29 mouse cellular contexts compared by ENCODE assay signal in genomic region chrX:78769408-78769807, GRCm38 (mm10). TPM values are rescaled to one million over a fixed set of nuclear protein-coding genes. Genes with fewer than 3 reads are reported as not detected.
DNase-seq lines count a peak whose midpoint lies in the region; ATAC-seq and TF ChIP-seq lines count a peak whose summit lies in the region.
"Had no signal": no experiment of that assay in that cellular context is flagged by ENCODE, and none has a peak within 500 bp of the region (broad histone marks: within the 10 kb centered on the region; RNA-seq: fewer than 3 reads in every experiment).

No protein-coding gene starts in this region.

- H3K27me3 ChIP-seq in forebrain, embryonic 14.5 days (replicated peaks; ENCODE audit: control insufficient read depth, insufficient read depth, low read length) = no peaks in the 10 kb centered on the region
- no peaks in the 10 kb centered on the region for H3K27me3 ChIP-seq in forebrain, embryonic 11.5 days (ENCODE audit: control insufficient read depth, insufficient read depth, low read length)
- H3K27me3 ChIP-seq in limb, embryonic 14.5 days (ENCODE audit: control insufficient read depth, insufficient read depth, low read length) = no peaks in the 10 kb centered on the region
- no peaks in the 10 kb centered on the region for H3K27me3 ChIP-seq in limb, embryonic 10.5 days (ENCODE audit: low read depth, poor library complexity, severe bottlenecking)
- H3K27me3 ChIP-seq: embryonic facial prominence, embryonic 13.5 days; forebrain, embryonic 15.5 days; heart, embryonic 15.5 days; hindbrain, embryonic 13.5 days had no signal

- WGBS in forebrain, embryonic 14.5 days = 71% methylated on average over 2 of the region's 2 CpGs
- WGBS in forebrain, embryonic 11.5 days = 77% methylated on average over 2 of the region's 2 CpGs
- WGBS in limb, embryonic 14.5 days = 64% methylated on average over 2 of the region's 2 CpGs
- WGBS in limb, embryonic 10.5 days = 82% methylated on average over 2 of the region's 2 CpGs

- H3K4me1 ChIP-seq in forebrain, embryonic 14.5 days (ENCODE audit: control insufficient read depth, insufficient read depth, low read length) = no peaks in the 10 kb centered on the region
- H3K4me1 ChIP-seq in forebrain, embryonic 11.5 days (replicated peaks; ENCODE audit: control insufficient read depth, insufficient read depth, low read length) = no peaks in the 10 kb centered on the region
- H3K4me1 ChIP-seq in limb, embryonic 14.5 days (ENCODE audit: control insufficient read depth, insufficient read depth, low read length) = no peaks in the 10 kb centered on the region
- no peaks in the 10 kb centered on the region for H3K4me1 ChIP-seq in limb, embryonic 10.5 days
- H3K4me1 ChIP-seq: embryonic facial prominence, embryonic 13.5 days; forebrain, embryonic 15.5 days; heart, embryonic 10.5 days; heart, embryonic 15.5 days; hindbrain, embryonic 13.5 days had no signal

- no peak overlapping the region for H3K4me3 ChIP-seq in forebrain, embryonic 14.5 days (ENCODE audit: low read depth, low read length)
- no peak overlapping the region for H3K4me3 ChIP-seq in forebrain, embryonic 11.5 days (ENCODE audit: low read depth, low read length)
- H3K4me3 ChIP-seq in limb, embryonic 14.5 days (replicated peaks; ENCODE audit: low read length) = no peak overlapping the region
- no peak overlapping the region for H3K4me3 ChIP-seq in limb, embryonic 10.5 days
- H3K4me3 ChIP-seq: embryonic facial prominence, embryonic 13.5 days; forebrain, embryonic 15.5 days; heart, embryonic 10.5 days; heart, embryonic 15.5 days; hindbrain, embryonic 13.5 days had no signal

- no peaks in the 10 kb centered on the region for H3K9me3 ChIP-seq in forebrain, embryonic 14.5 days (replicated peaks; ENCODE audit: control insufficient read depth, low read length)
- H3K9me3 ChIP-seq in forebrain, embryonic 11.5 days (ENCODE audit: control insufficient read depth, low read length) = no peaks in the 10 kb centered on the region
- no peaks in the 10 kb centered on the region for H3K9me3 ChIP-seq in limb, embryonic 14.5 days (ENCODE audit: control insufficient read depth, low read length)
- no peaks in the 10 kb centered on the region for H3K9me3 ChIP-seq in limb, embryonic 10.5 days (replicated peaks)
- H3K9me3 ChIP-seq: embryonic facial prominence, embryonic 13.5 days; forebrain, embryonic 15.5 days; heart, embryonic 10.5 days; heart, embryonic 15.5 days; hindbrain, embryonic 13.5 days had no signal

- no peak overlapping the region for H3K27ac ChIP-seq in forebrain, embryonic 14.5 days (ENCODE audit: low read depth, low read length)
- no peak overlapping the region for H3K27ac ChIP-seq in forebrain, embryonic 11.5 days (ENCODE audit: low read depth, low read length)
- H3K27ac ChIP-seq in limb, embryonic 14.5 days (replicated peaks; ENCODE audit: low read depth, low read length) = no peak overlapping the region
- H3K27ac ChIP-seq in limb, embryonic 10.5 days = no peak overlapping the region
- H3K27ac ChIP-seq: embryonic facial prominence, embryonic 13.5 days; forebrain, embryonic 15.5 days; heart, embryonic 10.5 days; heart, embryonic 15.5 days; hindbrain, embryonic 13.5 days; hindbrain, postnatal 0 days had no signal

- ATAC-seq in forebrain, embryonic 14.5 days = no peak
- no peak for ATAC-seq in forebrain, embryonic 11.5 days (replicated peaks; ENCODE audit: low FRiP score)
- ATAC-seq in limb, embryonic 14.5 days (ENCODE audit: low FRiP score, low read depth) = no peak
- ATAC-seq in megakaryocyte-erythroid progenitor cell, adult 5-6 weeks (replicated peaks; ENCODE audit: low FRiP score, low TSS enrichment, poor library complexity, severe bottlenecking) = no peak
- ATAC-seq: activated CD4-positive, CD25-positive, alpha-beta regulatory T cell, adult 4 months; forebrain, embryonic 15.5 days; hindbrain, postnatal 0 days; Patski had no signal

- no peak overlapping the region for H3K9ac ChIP-seq in forebrain, embryonic 14.5 days (ENCODE audit: low read length)
- H3K9ac ChIP-seq in forebrain, embryonic 11.5 days (ENCODE audit: low read length) = no peak overlapping the region
- no peak overlapping the region for H3K9ac ChIP-seq in limb, embryonic 14.5 days (ENCODE audit: low read depth, low read length, severe bottlenecking)
- H3K9ac ChIP-seq: embryonic facial prominence, embryonic 13.5 days; forebrain, embryonic 15.5 days; heart, embryonic 15.5 days; hindbrain, embryonic 13.5 days had no signal

- peak; percentile 3 for DNase-seq in forebrain, embryonic 14.5 days (ENCODE audit: low spot score)
- DNase-seq in forebrain, embryonic 11.5 days (ENCODE audit: low spot score) = no peak
- peak; percentile 16 for DNase-seq in limb, embryonic 14.5 days (ENCODE audit: low spot score)
- DNase-seq in limb, embryonic 10.5 days (ENCODE audit: low spot score) = no peak
- peak; percentile 6 for DNase-seq in brain, embryonic 18.5 days (ENCODE audit: low read depth, low spot score)
- DNase-seq in cerebellum, adult 9-10 months = no peak
- DNase-seq: adrenal gland, postnatal 14 days; cerebellum, adult 11 months; cerebellum, adult 8-10 months; cerebellum, postnatal 25 days; gastrocnemius, postnatal 36 days; heart, adult 18-20 months; heart, postnatal 14 days had no signal

- no peak for TF ChIP-seq POLR2A in limb, embryonic 14.5 days (IDR thresholded peaks at IDR 0.05; ENCODE audit: borderline replicate concordance, extremely low read depth, insufficient read depth, insufficient read length)

- H3K4me2 ChIP-seq in forebrain, embryonic 14.5 days (ENCODE audit: low read length) = no peak overlapping the region
- no peak overlapping the region for H3K4me2 ChIP-seq in forebrain, embryonic 11.5 days (ENCODE audit: low read depth, low read length, severe bottlenecking)
- no peak overlapping the region for H3K4me2 ChIP-seq in limb, embryonic 14.5 days (replicated peaks; ENCODE audit: low read depth, low read length, severe bottlenecking)
- H3K4me2 ChIP-seq: embryonic facial prominence, embryonic 13.5 days; forebrain, embryonic 15.5 days; heart, embryonic 15.5 days; hindbrain, embryonic 13.5 days had no signal

- no peaks in the 10 kb centered on the region for H3K36me3 ChIP-seq in forebrain, embryonic 14.5 days (ENCODE audit: control insufficient read depth, insufficient read depth, low read length)
- no peaks in the 10 kb centered on the region for H3K36me3 ChIP-seq in forebrain, embryonic 11.5 days (ENCODE audit: control insufficient read depth, insufficient read depth, low read length)
- H3K36me3 ChIP-seq in limb, embryonic 14.5 days (ENCODE audit: control insufficient read depth, insufficient read depth, low read length) = no peaks in the 10 kb centered on the region
- no peaks in the 10 kb centered on the region for H3K36me3 ChIP-seq in limb, embryonic 10.5 days
- H3K36me3 ChIP-seq: embryonic facial prominence, embryonic 13.5 days; forebrain, embryonic 15.5 days; heart, embryonic 10.5 days; heart, embryonic 15.5 days; hindbrain, embryonic 13.5 days had no signal

RNA-seq across cellular contexts. Expression of gene Fam47c, which starts 31.8 kb away (rescaled TPM):
- not detected in 2 replicates for polyA plus RNA-seq in forebrain, embryonic 14.5 days (2014; fragmentation: Nextera tagmentation; extraction: Ambion mirVana)
- not detected in 2 replicates for polyA plus RNA-seq in forebrain, embryonic 11.5 days (2014; fragmentation: Nextera tagmentation; extraction: Ambion mirVana)
- polyA plus RNA-seq in limb, embryonic 14.5 days (2012; rRNA removed) = not detected in 2 replicates
- polyA plus RNA-seq in limb, embryonic 14.5 days (2014; fragmentation: Nextera tagmentation; extraction: Ambion mirVana) = not detected in 2 replicates
- not detected in 2 replicates for polyA plus RNA-seq in limb, embryonic 10.5 days (2016; fragmentation: Nextera tagmentation; extraction: Ambion mirVana)
- total RNA-seq in megakaryocyte-erythroid progenitor cell, adult 5-6 weeks (2014; fragmentation: Nextera tagmentation) = not detected in 2 replicates
- not detected in 2 replicates for total RNA-seq in megakaryocyte-erythroid progenitor cell, adult 5-6 weeks (2017)
- total RNA-seq: adrenal gland, adult 18-20 months; adrenal gland, postnatal 14 days; gastrocnemius, adult 8-10 months; gastrocnemius, postnatal 36 days; heart, adult 18-20 months; heart, postnatal 14 days; hematopoietic stem cell, adult 5-6 weeks; hindbrain, postnatal 0 days; MEL had no signal
- polyA plus RNA-seq: activated CD4-positive, CD25-positive, alpha-beta regulatory T cell, adult 4 months; C2C12; cortical plate, adult 2 months; embryonic facial prominence, embryonic 13.5 days; forebrain, embryonic 15.5 days; heart, embryonic 10.5 days; heart, embryonic 15.5 days; hindbrain, embryonic 13.5 days; hindbrain, postnatal 0 days; intestine, embryonic 14.5 days; Patski had no signal

Comparison
In these comparisons a context has a peak if more than half of its experiments do, and no peak if none do; other contexts are left out.
1. DNase-seq: peak in forebrain, embryonic 14.5 days (single experiment), limb, embryonic 14.5 days (single experiment) and brain, embryonic 18.5 days (single experiment); none in forebrain, embryonic 11.5 days (single experiment), limb, embryonic 10.5 days (single experiment) and cerebellum, adult 9-10 months (single experiment).